Mouse (Mus musculus) brain, embryonic 14.5 days (tissue): ENCODE results near the gene Ldhb.

Source experiments
- CTCF ChIP-seq: fragments of 200-500 bp; IDR thresholded peaks from 2 replicates; pipeline ENCODE4 v1.5.1; 2012; ENCODE audit warnings: inconsistent platforms, mild to moderate bottlenecking, moderate library complexity, borderline replicate concordance; ENCODE audit not compliant: insufficient read depth, insufficient read length; ENCODE audit errors: extremely low read depth
- POLR2A ChIP-seq: fragments of 200-500 bp; IDR thresholded peaks from 2 replicates; pipeline ENCODE4 v1.6.1; 2012; ENCODE audit warnings: mild to moderate bottlenecking, inconsistent platforms, borderline replicate concordance; ENCODE audit not compliant: poor library complexity, insufficient read depth, insufficient read length, severe bottlenecking; ENCODE audit errors: extremely low read depth

GRCm38 (mm10) chr6:142521591-142522110 is 13.9 kb upstream of the Ldhb start:
- TF ChIP-seq CTCF (no peak), POLR2A (no peak)
